Comparison of ENCODE assay signal across 13 mouse cellular contexts in the genomic region with DNA sequence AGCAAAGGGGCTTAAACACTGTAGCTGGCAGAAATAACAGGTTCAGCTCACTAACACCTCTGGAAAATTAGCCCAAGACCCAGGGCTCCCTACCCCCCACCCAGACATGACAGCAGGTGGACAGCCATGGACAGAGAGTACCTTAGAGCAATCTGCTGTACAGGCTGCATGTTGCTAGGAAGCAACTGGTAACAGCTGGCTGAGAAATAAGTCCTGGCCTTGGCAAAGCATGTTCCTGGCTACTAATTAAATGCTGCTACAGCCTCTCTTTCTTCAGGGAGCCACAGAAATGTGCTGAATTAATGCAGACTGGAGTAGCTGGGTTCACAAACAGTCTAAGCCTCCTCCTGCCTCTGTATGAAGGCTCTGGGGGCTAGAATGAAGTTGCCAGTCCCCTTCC. TPM values are rescaled to one million over a fixed set of nuclear protein-coding genes. Genes with fewer than 3 reads are reported as not detected.
DNase-seq lines count a peak whose midpoint lies in the region; ATAC-seq and TF ChIP-seq lines count a peak whose summit lies in the region.
"Had no signal": no experiment of that assay in that cellular context is flagged by ENCODE, and none has a peak within 500 bp of the region (broad histone marks: within the 10 kb centered on the region; RNA-seq: fewer than 3 reads in every experiment).

No protein-coding gene starts in this region.

- DNase-seq in hindbrain, embryonic 10.5 days (ENCODE audit: low spot score) = no peak
- DNase-seq in brain, adult 2 months (ENCODE audit: low read depth, low spot score) = peak; percentile 8
- DNase-seq in kidney, postnatal 36 days = peak; percentile 53 to 70
- no peak for DNase-seq in spleen, postnatal 10 days (ENCODE audit: low spot score in 2 of 2)
- DNase-seq in liver, postnatal 0 days = no peak
- DNase-seq: cerebellum, adult 9-10 months; gastrocnemius, postnatal 25 days; right cerebral cortex, postnatal 25 days had no signal

- no peaks in the 10 kb centered on the region for H3K27me3 ChIP-seq in hindbrain, embryonic 12.5 days
- H3K27me3 ChIP-seq in hindbrain, embryonic 10.5 days (ENCODE audit: insufficient read depth, poor library complexity, severe bottlenecking) = no peaks in the 10 kb centered on the region
- H3K27me3 ChIP-seq in hindbrain, embryonic 15.5 days = no peaks in the 10 kb centered on the region
- no peaks in the 10 kb centered on the region for H3K27me3 ChIP-seq in liver, postnatal 0 days (ENCODE audit: insufficient read depth, low read length)
- H3K27me3 ChIP-seq: liver, embryonic 12.5 days had no signal

- no peak overlapping the region for H3K4me3 ChIP-seq in hindbrain, embryonic 12.5 days
- no peak overlapping the region for H3K4me3 ChIP-seq in hindbrain, embryonic 10.5 days
- no peak overlapping the region for H3K4me3 ChIP-seq in hindbrain, embryonic 15.5 days
- H3K4me3 ChIP-seq in liver, postnatal 0 days (ENCODE audit: low read depth, low read length) = no peak overlapping the region
- H3K4me3 ChIP-seq: limb, embryonic 10.5 days; liver, embryonic 12.5 days had no signal

- no peak for TF ChIP-seq EP300 in liver, postnatal 0 days (IDR thresholded peaks at IDR 0.05; ENCODE audit: low read depth)

- H3K36me3 ChIP-seq in hindbrain, embryonic 12.5 days = no peaks in the 10 kb centered on the region
- H3K36me3 ChIP-seq in hindbrain, embryonic 10.5 days = no peaks in the 10 kb centered on the region
- no peaks in the 10 kb centered on the region for H3K36me3 ChIP-seq in hindbrain, embryonic 15.5 days
- H3K36me3 ChIP-seq in liver, postnatal 0 days (replicated peaks; ENCODE audit: insufficient read depth, low read length) = no peaks in the 10 kb centered on the region
- H3K36me3 ChIP-seq: limb, embryonic 10.5 days; liver, embryonic 12.5 days had no signal

- peak overlapping the region; percentile 44; the same call in 1 of the 2 replicates for H3K27ac ChIP-seq in hindbrain, embryonic 12.5 days
- no peak overlapping the region for H3K27ac ChIP-seq in hindbrain, embryonic 10.5 days
- peak overlapping the region; percentile 53; the same call in 1 of the 2 replicates for H3K27ac ChIP-seq in hindbrain, embryonic 15.5 days (replicated peaks)
- H3K27ac ChIP-seq in liver, postnatal 0 days (ENCODE audit: low read depth) = no peak overlapping the region
- H3K27ac ChIP-seq: limb, embryonic 10.5 days; liver, embryonic 12.5 days had no signal

- 0 out of 2 replicates have a peak, but pooled peaks cover 5% of the 10 kb centered on the region for H3K4me1 ChIP-seq in hindbrain, embryonic 12.5 days
- H3K4me1 ChIP-seq in hindbrain, embryonic 10.5 days (replicated peaks) = no peaks in the 10 kb centered on the region
- H3K4me1 ChIP-seq in hindbrain, embryonic 15.5 days (replicated peaks) = peaks cover 16% of the 10 kb centered on the region; the same call in 1 of the 2 replicates
- no peaks in the 10 kb centered on the region for H3K4me1 ChIP-seq in liver, postnatal 0 days (ENCODE audit: insufficient read depth)

- H3K9ac ChIP-seq in hindbrain, embryonic 12.5 days = no peak overlapping the region
- no peak overlapping the region for H3K9ac ChIP-seq in hindbrain, embryonic 15.5 days
- no peak overlapping the region for H3K9ac ChIP-seq in liver, postnatal 0 days (replicated peaks)
- H3K9ac ChIP-seq: liver, embryonic 12.5 days had no signal

- ATAC-seq in hindbrain, embryonic 12.5 days (ENCODE audit: low FRiP score) = no peak
- ATAC-seq in hindbrain, embryonic 15.5 days (ENCODE audit: low FRiP score, low read depth) = peak; percentile 75; the same call in 1 of the 2 replicates
- no peak for ATAC-seq in liver, postnatal 0 days
- ATAC-seq: liver, embryonic 12.5 days had no signal

- H3K4me2 ChIP-seq in hindbrain, embryonic 12.5 days (replicated peaks) = no peak overlapping the region
- H3K4me2 ChIP-seq in hindbrain, embryonic 15.5 days = no peak overlapping the region
- H3K4me2 ChIP-seq in liver, postnatal 0 days (ENCODE audit: low read depth, low read length) = no peak overlapping the region
- H3K4me2 ChIP-seq: heart, embryonic 11.5 days; liver, embryonic 12.5 days had no signal

- no peak for TF ChIP-seq CTCF in liver, postnatal 0 days (IDR thresholded peaks at IDR 0.05; ENCODE audit: low read depth)

- no peaks in the 10 kb centered on the region for H3K9me3 ChIP-seq in hindbrain, embryonic 12.5 days (replicated peaks)
- H3K9me3 ChIP-seq in hindbrain, embryonic 10.5 days = no peaks in the 10 kb centered on the region
- no peaks in the 10 kb centered on the region for H3K9me3 ChIP-seq in hindbrain, embryonic 15.5 days
- no peaks in the 10 kb centered on the region for H3K9me3 ChIP-seq in liver, postnatal 0 days (ENCODE audit: low read length)
- H3K9me3 ChIP-seq: limb, embryonic 10.5 days; liver, embryonic 12.5 days had no signal

RNA-seq across cellular contexts. Expression of a gene that starts 31.4 kb away (rescaled TPM):
- 57.3 and 59.3 TPM in 2 replicates for polyA plus RNA-seq in hindbrain, embryonic 12.5 days (2016; fragmentation: Nextera tagmentation; extraction: Ambion mirVana)
- polyA plus RNA-seq in hindbrain, embryonic 10.5 days (2016; fragmentation: Nextera tagmentation; extraction: Ambion mirVana) = 78.3 and 78.5 TPM in 2 replicates
- polyA plus RNA-seq in hindbrain, embryonic 15.5 days (2015; fragmentation: Nextera tagmentation; extraction: Ambion mirVana) = 53.8 and 58.9 TPM in 2 replicates
- polyA plus RNA-seq in liver, postnatal 0 days (2015; fragmentation: Nextera tagmentation; extraction: Ambion mirVana) = 36.8 and 39.7 TPM in 2 replicates

RNA-seq across cellular contexts. Expression of a gene that starts 31.8 kb away (rescaled TPM):
- 64.0 and 64.2 TPM in 2 replicates for polyA plus RNA-seq in hindbrain, embryonic 12.5 days (2016; fragmentation: Nextera tagmentation; extraction: Ambion mirVana)
- polyA plus RNA-seq in hindbrain, embryonic 10.5 days (2016; fragmentation: Nextera tagmentation; extraction: Ambion mirVana) = 85.3 and 91.7 TPM in 2 replicates
- polyA plus RNA-seq in hindbrain, embryonic 15.5 days (2015; fragmentation: Nextera tagmentation; extraction: Ambion mirVana) = 68.3 and 68.5 TPM in 2 replicates
- 23.9 and 27.2 TPM in 2 replicates for polyA plus RNA-seq in liver, postnatal 0 days (2015; fragmentation: Nextera tagmentation; extraction: Ambion mirVana)

RNA-seq across cellular contexts. Expression of a gene that starts 32.3 kb away (rescaled TPM):
- 19.8 and 21.6 TPM in 2 replicates for polyA plus RNA-seq in hindbrain, embryonic 12.5 days (2016; fragmentation: Nextera tagmentation; extraction: Ambion mirVana)
- polyA plus RNA-seq in hindbrain, embryonic 10.5 days (2016; fragmentation: Nextera tagmentation; extraction: Ambion mirVana) = 20.9 and 21.2 TPM in 2 replicates
- 12.9 and 13.0 TPM in 2 replicates for polyA plus RNA-seq in hindbrain, embryonic 15.5 days (2015; fragmentation: Nextera tagmentation; extraction: Ambion mirVana)
- 7.9 and 8.1 TPM in 2 replicates for polyA plus RNA-seq in liver, postnatal 0 days (2015; fragmentation: Nextera tagmentation; extraction: Ambion mirVana)

Comparison
In these comparisons a context has a peak if more than half of its experiments do, and no peak if none do; other contexts are left out.
1. H3K27ac ChIP-seq: peak in hindbrain, embryonic 12.5 days (single experiment) and hindbrain, embryonic 15.5 days (single experiment); none in hindbrain, embryonic 10.5 days (single experiment) and liver, postnatal 0 days (single experiment).
2. DNase-seq: peak in brain, adult 2 months (single experiment) and kidney, postnatal 36 days (2 of 2); none in hindbrain, embryonic 10.5 days (single experiment), spleen, postnatal 10 days (0 of 2) and liver, postnatal 0 days (single experiment).